Mouse (Mus musculus) A20 (cell line): Measurements from ENCODE around the gene Col23a1.

Experiments
- DNase-seq: peaks from one replicate; pipeline ENCODE4 v3.0.0-alpha.2; 2011; ENCODE audit warnings: low read depth, low spot score

Col23a1 gene

GRCm38 (mm10) chr11:51388892-51389340 is 99.2 kb downstream of the Col23a1 start:
- no peak for DNase-seq

GRCm38 (mm10) chr11:51389763-51390162 is 100.0 kb downstream of the Col23a1 start:
- DNase-seq = no peak

- DNase-seq = no peak
Measured at GRCm38 (mm10) chr11:51390521-51390920, 100.8 kb downstream of the Col23a1 start.

GRCm38 (mm10) chr11:51391548-51391947 is 101.8 kb downstream of the Col23a1 start:
- no peak for DNase-seq

- DNase-seq = no peak
Measured at GRCm38 (mm10) chr11:51394301-51394865, 104.7 kb downstream of the Col23a1 start.

GRCm38 (mm10) chr11:51396451-51396850 is 106.7 kb downstream of the Col23a1 start:
- no peak for DNase-seq

GRCm38 (mm10) chr11:51398084-51398483 is 108.4 kb downstream of the Col23a1 start:
- no peak for DNase-seq

GRCm38 (mm10) chr11:51400356-51400755 is 110.6 kb downstream of the Col23a1 start:
- DNase-seq = no peak

- no peak for DNase-seq
Measured at GRCm38 (mm10) chr11:51401481-51402128, 111.9 kb downstream of the Col23a1 start.

- no peak for DNase-seq
Measured at GRCm38 (mm10) chr11:51403886-51404285, 114.2 kb downstream of the Col23a1 start.

- no peak for DNase-seq
Measured at GRCm38 (mm10) chr11:51404865-51405440, 115.2 kb downstream of the Col23a1 start.

- no peak for DNase-seq
Measured at GRCm38 (mm10) chr11:51406531-51406930, 116.8 kb downstream of the Col23a1 start.

GRCm38 (mm10) chr11:51407351-51407750 is 117.6 kb downstream of the Col23a1 start:
- peak; percentile 13 for DNase-seq

GRCm38 (mm10) chr11:51410771-51411170 is 121.1 kb downstream of the Col23a1 start:
- no peak for DNase-seq

GRCm38 (mm10) chr11:51414520-51414919 is 124.8 kb downstream of the Col23a1 start:
- no peak for DNase-seq

GRCm38 (mm10) chr11:51415049-51415688 is 125.4 kb downstream of the Col23a1 start:
- no peak for DNase-seq

GRCm38 (mm10) chr11:51418807-51419206 is 129.1 kb downstream of the Col23a1 start:
- DNase-seq = no peak

GRCm38 (mm10) chr11:51421878-51422277 is 132.2 kb downstream of the Col23a1 start:
- DNase-seq = no peak

- DNase-seq = no peak
Measured at GRCm38 (mm10) chr11:51422713-51423112, 133.0 kb downstream of the Col23a1 start.

GRCm38 (mm10) chr11:51426155-51426554 is 136.4 kb downstream of the Col23a1 start:
- no peak for DNase-seq

- DNase-seq = no peak
Measured at GRCm38 (mm10) chr11:51429428-51430179, 139.9 kb downstream of the Col23a1 start.

- no peak for DNase-seq
Measured at GRCm38 (mm10) chr11:51430180-51430578, 140.5 kb downstream of the Col23a1 start.
